Mouse (Mus musculus) heart, adult 10 weeks (tissue): ENCODE data around the gene Chtf18. TPM values are rescaled to one million over a fixed set of nuclear protein-coding genes. Genes with fewer than 3 reads are reported as not detected.

Experiments used
- polyA plus RNA-seq: library from polyadenylated mRNA; stranded (reverse); fragments of 350-450 nt; fragmentation: Illumina TruSeq; extraction: RNeasy Lipid Tissue Mini Kit (QIAGEN cat#74804); gene quantifications from one replicate; pipeline ENCODE4 v1.2.3, GENCODE M21; 2014; ENCODE audit warnings: low read depth, low replicate concordance

Chtf18 gene
- polyA plus RNA-seq: 1.4 TPM

DNA sequence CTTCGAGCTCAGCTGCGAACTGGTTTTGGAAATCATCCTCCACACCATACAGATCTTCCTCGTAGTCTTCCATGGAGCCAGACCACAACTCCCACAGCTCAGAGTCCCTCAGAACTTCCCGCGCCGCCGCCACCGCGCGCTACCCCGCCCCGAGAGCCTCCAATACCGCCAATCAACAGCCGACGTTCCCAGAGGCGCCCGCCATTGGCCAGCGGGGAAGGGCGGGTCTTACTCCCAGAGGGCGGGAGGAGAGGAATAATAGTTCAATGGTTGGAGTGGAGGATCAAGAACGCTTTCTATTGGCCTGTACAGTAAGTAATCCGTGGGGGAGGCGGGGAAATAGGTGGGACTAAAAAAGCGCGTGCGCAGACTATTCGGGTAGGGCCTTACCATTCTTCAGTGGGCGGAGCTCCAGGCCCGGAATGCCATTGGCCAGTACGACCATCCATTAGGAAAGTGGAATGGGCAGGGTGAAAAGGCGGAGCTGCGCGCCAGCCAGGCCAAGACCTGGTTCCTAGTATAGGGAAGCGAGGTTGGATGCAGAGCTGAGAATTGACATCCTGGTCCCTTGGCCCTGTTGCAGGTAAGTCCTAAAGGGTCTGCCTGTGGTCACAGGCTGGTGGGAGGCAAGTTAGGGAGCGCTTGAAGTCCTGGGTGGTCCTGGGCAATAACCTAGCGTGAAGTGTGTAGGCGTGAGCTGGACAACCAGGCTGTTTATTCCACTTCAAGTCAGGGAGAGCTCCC lies at the start of gene Chtf18, which contains the start of gene Rpusd1:
Gene Chtf18 (minus strand): TSS at position 155 of the 744 bp plus-strand sequence.
Gene Rpusd1 (plus strand): TSS at position 406 of the 744 bp plus-strand sequence.

GRCm38 (mm10) chr17:25773549-25774120 lies 46.4 kb upstream of the Chtf18 start, which contains the start of gene Narfl:
TSS of gene Narfl (plus strand) at chr17:25773776.

DNA sequence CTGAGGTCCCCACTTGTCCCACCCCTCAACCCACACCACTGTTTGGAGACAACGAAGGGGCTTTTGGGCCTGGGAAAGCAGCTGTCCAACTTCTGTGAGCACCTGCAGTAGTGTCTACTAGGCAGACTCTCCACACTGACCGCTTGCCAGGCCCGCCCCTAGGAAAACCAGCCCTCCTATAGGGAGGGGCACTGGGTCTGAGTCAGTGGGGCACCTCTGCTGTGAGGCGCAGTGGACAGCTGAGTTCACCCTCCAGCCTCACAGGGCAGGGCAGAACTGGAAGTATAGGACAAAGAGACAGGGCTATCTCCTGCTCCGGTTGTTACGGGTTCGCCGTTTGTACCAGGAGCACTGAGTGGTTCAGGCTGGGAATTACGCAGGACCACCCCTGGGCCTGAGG lies 27.0 kb upstream of the Chtf18 start, which contains the start of gene Msln:
Gene Msln (minus strand): TSS at position 138 of the 400 bp plus-strand sequence.

DNA sequence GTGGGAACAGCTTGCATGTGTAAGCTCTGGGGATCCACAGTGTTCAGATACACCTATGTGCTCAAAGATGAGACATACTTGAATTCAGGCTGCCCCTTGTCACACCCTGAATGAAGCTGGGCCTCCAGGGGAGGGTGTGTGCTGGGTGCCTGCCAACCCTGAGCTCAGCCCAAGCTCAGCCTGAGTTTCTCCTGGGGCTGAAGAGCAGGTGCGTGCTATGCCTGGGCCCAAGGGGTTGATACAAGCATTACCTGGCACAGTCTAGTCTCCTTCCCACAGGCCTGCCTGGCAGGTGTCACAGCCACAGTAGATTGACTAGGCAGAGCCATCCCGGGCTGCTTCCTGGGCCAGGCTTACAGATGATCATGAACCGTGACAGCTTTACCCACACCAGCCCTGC lies 8.5 kb upstream of the Chtf18 start, which contains the start of gene Mslnl:
Gene Mslnl (plus strand): TSS at position 298 of the 400 bp plus-strand sequence.

GRCm38 (mm10) chr17:25716711-25717637 lies 10.2 kb downstream of the Chtf18 start, which contains the start of gene Gng13:
TSS of gene Gng13 (plus strand) at chr17:25717171.

Other genes with a start within 250 kb of the Chtf18 start
- not detected for gene Sstr5, start 230.1 kb downstream of the Chtf18 start, polyA plus RNA-seq
- gene Sox8, start 156.7 kb downstream of the Chtf18 start, polyA plus RNA-seq: 0.42 TPM
- gene Lmf1, start 148.3 kb downstream of the Chtf18 start, polyA plus RNA-seq: 26.1 TPM
- gene Gng13, start 10.2 kb downstream of the Chtf18 start, polyA plus RNA-seq: 0.99 TPM
- 9.4 TPM for gene Rpusd1, start 251 bp upstream of the Chtf18 start, polyA plus RNA-seq
- not detected for gene Mslnl, start 8.6 kb upstream of the Chtf18 start, polyA plus RNA-seq
- 18.6 TPM for gene Msln, start 27.0 kb upstream of the Chtf18 start, polyA plus RNA-seq
- gene Narfl, start 46.4 kb upstream of the Chtf18 start, polyA plus RNA-seq: 41.3 TPM
- 15.1 TPM for gene Haghl, start 58.3 kb upstream of the Chtf18 start, polyA plus RNA-seq
- 0.26 TPM for gene Ccdc78, start 59.2 kb upstream of the Chtf18 start, polyA plus RNA-seq
- 41.4 TPM for gene Fam173a, start 65.5 kb upstream of the Chtf18 start, polyA plus RNA-seq
- not detected for gene AC134908.4, start 68.2 kb upstream of the Chtf18 start, polyA plus RNA-seq
- 31.5 TPM for gene Metrn, start 69.7 kb upstream of the Chtf18 start, polyA plus RNA-seq
- gene Fbxl16, start 81.7 kb upstream of the Chtf18 start, polyA plus RNA-seq: 2.1 TPM
- 11.2 TPM for gene Wdr24, start 96.2 kb upstream of the Chtf18 start, polyA plus RNA-seq
- 31.6 TPM for gene Jmjd8, start 101.4 kb upstream of the Chtf18 start, polyA plus RNA-seq
- 133 TPM for gene Stub1, start 106.0 kb upstream of the Chtf18 start, polyA plus RNA-seq
- 1.1 TPM for gene Rhbdl1, start 109.9 kb upstream of the Chtf18 start, polyA plus RNA-seq
- 4.1 TPM for gene Gm20683, start 114.3 kb upstream of the Chtf18 start, polyA plus RNA-seq
- gene Rhot2, start 117.4 kb upstream of the Chtf18 start, polyA plus RNA-seq: 133 TPM
- gene Wdr90, start 134.1 kb upstream of the Chtf18 start, polyA plus RNA-seq: 3.2 TPM
- gene Mcrip2, start 141.3 kb upstream of the Chtf18 start, polyA plus RNA-seq: 194 TPM
- 19.7 TPM for gene Mettl26, start 147.7 kb upstream of the Chtf18 start, polyA plus RNA-seq
- not detected for gene Wfikkn1, start 153.4 kb upstream of the Chtf18 start, polyA plus RNA-seq
- 15.4 TPM for gene Rab40c, start 192.3 kb upstream of the Chtf18 start, polyA plus RNA-seq
- gene Pigq, start 217.5 kb upstream of the Chtf18 start, polyA plus RNA-seq: 40.5 TPM
- not detected for gene Nhlrc4, start 217.5 kb upstream of the Chtf18 start, polyA plus RNA-seq
- gene A930017K11Rik, start 225.1 kb upstream of the Chtf18 start, polyA plus RNA-seq: 0.34 TPM